Mouse (Mus musculus) embryonic facial prominence, embryonic 11.5 days (tissue): ENCODE measurements around the gene Auts2. TPM values are rescaled to one million over a fixed set of nuclear protein-coding genes. Genes with fewer than 3 reads are reported as not detected.

Experiments
- ATAC-seq: fragments of 200-750 bp; cut with Nextera tagmentation; replicated peaks from 2 replicates; pipeline ENCODE4 v1.8.0; 2017; ENCODE audit warnings: low read depth; ENCODE audit not compliant: insufficient number of reproducible peaks, low FRiP score, low TSS enrichment
- DNase-seq: peaks from one replicate; pipeline ENCODE4 v3.0.0-alpha.2; 2015; ENCODE audit warnings: low spot score
- H3K27ac ChIP-seq: fragments of 300-500 bp; sonication (generic); replicated peaks from 2 replicates; pipeline ENCODE4 v1.5.1; 2014; ENCODE audit warnings: mild to moderate bottlenecking, low read depth, low read length, control low read depth
- H3K27me3 ChIP-seq: fragments of 300-500 bp; sonication (generic); 2 replicates; pipeline ENCODE4 v1.6.1; 2014; ENCODE audit warnings: mild to moderate bottlenecking, low read length, moderate library complexity, mixed read lengths; ENCODE audit not compliant: control insufficient read depth, insufficient read depth
- H3K36me3 ChIP-seq: fragments of 300-500 bp; sonication (generic); replicated peaks from 2 replicates; pipeline ENCODE4 v1.6.1; 2014; ENCODE audit warnings: low read depth, mild to moderate bottlenecking, low read length, moderate library complexity, mixed read lengths; ENCODE audit not compliant: control insufficient read depth, insufficient read depth
- H3K4me1 ChIP-seq: fragments of 300-500 bp; sonication (generic); 2 replicates; pipeline ENCODE4 v1.6.1; 2014; ENCODE audit warnings: low read length, mixed read lengths; ENCODE audit not compliant: control insufficient read depth, insufficient read depth
- H3K4me2 ChIP-seq: fragments of 300-500 bp; sonication (generic); 2 replicates; pipeline ENCODE4 v1.6.1; 2014; ENCODE audit warnings: low read depth, mild to moderate bottlenecking, control low read depth, low read length, moderate library complexity
- H3K4me3 ChIP-seq: fragments of 300-500 bp; sonication (generic); 2 replicates; pipeline ENCODE4 v1.5.1; 2014; ENCODE audit warnings: low read depth, low read length, control low read depth
- H3K9ac ChIP-seq: fragments of 300-500 bp; sonication (generic); replicated peaks from 2 replicates; pipeline ENCODE4 v1.6.1; 2014; ENCODE audit warnings: mild to moderate bottlenecking, control low read depth, low read length
- H3K9me3 ChIP-seq: fragments of 300-500 bp; sonication (generic); replicated peaks from 2 replicates; pipeline ENCODE4 v1.6.1; 2016; ENCODE audit warnings: mild to moderate bottlenecking, low read length, inconsistent platforms, mixed read lengths; ENCODE audit not compliant: control insufficient read depth
- WGBS: fragments of 180-500 bp; shearing (Covaris S2); extraction: QIAGEN DNeasy Blood & Tissue Kit; methylation state at CpG from one replicate; pipeline ENCODE4 v1.1.7; 2014; 5-methylcytosine and 5-hydroxymethylcytosine counted together
- polyA plus RNA-seq: library from polyadenylated mRNA; unstranded; fragments of >200 nt; fragmentation: Nextera tagmentation; extraction: Ambion mirVana; gene quantifications from 2 replicates; pipeline ENCODE4 v1.2.1, GENCODE M21; 2014

Auts2 gene
- polyA plus RNA-seq, 1 experiment from 2014 or later: 30.5 TPM

DNA sequence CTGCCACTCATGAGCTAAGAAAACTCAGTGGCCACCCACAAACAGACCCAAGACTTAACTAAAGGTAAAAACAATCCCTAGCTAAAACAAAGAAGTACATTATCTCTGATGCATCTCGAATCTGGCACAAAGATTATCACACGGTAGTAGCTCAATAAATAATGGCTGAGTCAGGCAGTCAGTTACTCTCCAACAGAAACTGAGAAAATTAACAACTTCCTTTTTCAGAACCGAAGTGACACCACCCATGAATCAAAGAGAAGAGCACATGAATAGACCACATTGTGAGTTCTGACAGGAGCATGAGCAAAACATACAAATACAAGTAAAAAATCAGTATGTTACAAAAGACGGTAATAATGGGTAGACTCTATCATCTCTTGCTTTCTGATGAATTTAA, 242.3 kb downstream of the Auts2 start:
- H3K9me3 ChIP-seq: no peaks in the 10 kb centered on the region
- H3K27me3 ChIP-seq: no peaks in the 10 kb centered on the region
- ATAC-seq: no peak
- no peak for DNase-seq
- no peaks in the 10 kb centered on the region for H3K36me3 ChIP-seq
- H3K4me2 ChIP-seq: no peak overlapping the region
- H3K27ac ChIP-seq: no peak overlapping the region
- 61% methylated on average over 4 of the region's 4 CpGs for WGBS
- no peak overlapping the region for H3K9ac ChIP-seq
- no peaks in the 10 kb centered on the region; the same call in none of the 2 replicates for H3K4me1 ChIP-seq
- H3K4me3 ChIP-seq: no peak overlapping the region

GRCm38 (mm10) chr5:132299716-132300115, 243.4 kb downstream of the Auts2 start:
- no peaks in the 10 kb centered on the region for H3K36me3 ChIP-seq
- no peaks in the 10 kb centered on the region for H3K27me3 ChIP-seq
- ATAC-seq: no peak
- no peak overlapping the region for H3K4me2 ChIP-seq
- no peak overlapping the region for H3K27ac ChIP-seq
- H3K9me3 ChIP-seq: no peaks in the 10 kb centered on the region
- WGBS: 81% methylated on average over 4 of the region's 4 CpGs
- no peak overlapping the region for H3K9ac ChIP-seq
- H3K4me1 ChIP-seq: peaks cover under 1% of the 10 kb centered on the region
- DNase-seq: no peak
- H3K4me3 ChIP-seq: no peak overlapping the region

DNA sequence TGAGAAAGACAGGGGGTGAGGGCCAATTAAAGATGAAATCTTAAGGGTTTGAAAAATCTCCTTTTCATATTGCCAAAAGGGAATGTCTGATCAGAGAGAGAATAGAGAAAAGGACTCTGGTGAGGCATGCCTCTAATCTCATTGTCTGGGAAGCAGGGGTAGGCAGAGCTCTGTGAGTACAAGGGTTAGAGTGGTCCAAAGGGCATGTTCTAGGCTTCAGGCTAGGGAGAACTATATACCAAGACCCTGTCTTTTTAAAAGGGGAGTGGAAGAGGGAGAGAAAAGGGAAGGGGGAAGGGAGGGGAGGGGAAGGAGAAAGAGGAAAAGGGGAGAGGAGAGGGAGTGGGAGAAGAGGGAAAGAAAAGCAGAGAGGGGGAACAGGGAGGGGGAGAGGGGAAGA, 244.1 kb downstream of the Auts2 start:
- DNase-seq (no peak), ATAC-seq (no peak)
- no peak overlapping the region for H3K4me2 ChIP-seq
- H3K27ac ChIP-seq: no peak overlapping the region
- no peaks in the 10 kb centered on the region for H3K36me3 ChIP-seq
- peaks cover 4% of the 10 kb centered on the region; the same call in 1 of the 2 replicates for H3K4me1 ChIP-seq
- no peaks in the 10 kb centered on the region for H3K27me3 ChIP-seq
- no peak overlapping the region for H3K9ac ChIP-seq
- no peaks in the 10 kb centered on the region for H3K9me3 ChIP-seq
- no peak overlapping the region for H3K4me3 ChIP-seq

DNA sequence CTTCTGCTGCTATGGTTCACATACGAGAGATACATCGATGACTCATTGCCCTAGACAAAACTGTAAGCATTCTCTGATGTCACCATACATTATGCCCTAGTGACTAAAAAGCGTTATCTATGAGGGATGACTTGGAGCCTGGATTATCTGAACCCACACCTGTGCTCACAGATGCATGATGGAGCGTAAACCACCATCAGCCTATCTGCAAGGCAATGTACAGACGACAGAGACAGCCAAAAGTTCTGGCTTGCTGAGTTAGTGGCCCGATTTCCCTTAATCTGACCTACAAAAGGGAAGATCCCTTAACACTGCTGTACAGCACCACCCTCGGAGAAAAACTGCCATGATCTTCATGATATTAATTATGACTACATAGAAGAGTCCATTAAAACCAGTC, 245.8 kb downstream of the Auts2 start:
- H3K4me3 ChIP-seq: no peak overlapping the region
- H3K9me3 ChIP-seq: no peaks in the 10 kb centered on the region
- H3K36me3 ChIP-seq: no peaks in the 10 kb centered on the region
- 87% methylated on average over 7 of the region's 7 CpGs for WGBS
- no peaks in the 10 kb centered on the region for H3K27me3 ChIP-seq
- no peak overlapping the region for H3K9ac ChIP-seq
- peaks cover 4% of the 10 kb centered on the region; the same call in 1 of the 2 replicates for H3K4me1 ChIP-seq
- H3K27ac ChIP-seq: no peak overlapping the region
- no peak overlapping the region for H3K4me2 ChIP-seq
- ATAC-seq: no peak
- no peak for DNase-seq

DNA sequence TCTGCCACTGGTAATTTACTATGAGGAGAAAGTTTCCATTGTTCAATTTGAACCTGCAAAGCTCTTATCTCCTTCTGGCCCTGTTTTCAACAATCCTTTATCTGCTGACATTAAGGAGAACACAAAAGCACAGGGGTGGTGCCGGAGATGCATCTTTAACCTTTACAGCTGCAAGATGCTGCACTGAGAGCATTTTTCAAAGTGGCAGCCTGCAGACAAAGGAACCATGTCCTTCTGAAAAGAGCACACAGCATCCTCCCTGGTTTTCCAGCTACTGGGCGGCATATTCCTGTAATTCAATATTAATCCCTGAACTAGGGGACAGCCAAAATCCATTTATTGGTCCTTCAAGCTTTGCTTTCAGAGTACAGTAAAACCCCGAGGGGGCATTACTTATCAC, 248.7 kb downstream of the Auts2 start:
- Histone ChIP-seq H3K27ac (no peak overlapping the region), H3K27me3 (no peaks in the 10 kb centered on the region), H3K4me2 (no peak overlapping the region), H3K4me3 (no peak overlapping the region), H3K36me3 (no peaks in the 10 kb centered on the region), H3K9ac (no peak overlapping the region), H3K4me1 (peaks cover 4% of the 10 kb centered on the region; the same call in 1 of the 2 replicates), H3K9me3 (no peaks in the 10 kb centered on the region)
- ATAC-seq (no peak), DNase-seq (no peak)
- WGBS: 39% methylated on average over 3 of the region's 3 CpGs

GRCm38 (mm10) chr5:132292932-132293331, 250.2 kb downstream of the Auts2 start:
- 93% methylated on average over 2 of the region's 2 CpGs for WGBS
- H3K9ac ChIP-seq: no peak overlapping the region
- no peak overlapping the region for H3K4me3 ChIP-seq
- H3K27me3 ChIP-seq: no peaks in the 10 kb centered on the region
- H3K36me3 ChIP-seq: no peaks in the 10 kb centered on the region
- H3K9me3 ChIP-seq: no peaks in the 10 kb centered on the region
- no peak overlapping the region for H3K4me2 ChIP-seq
- peaks cover 4% of the 10 kb centered on the region; the same call in 1 of the 2 replicates for H3K4me1 ChIP-seq
- no peak for DNase-seq
- no peak for ATAC-seq
- H3K27ac ChIP-seq: no peak overlapping the region

DNA sequence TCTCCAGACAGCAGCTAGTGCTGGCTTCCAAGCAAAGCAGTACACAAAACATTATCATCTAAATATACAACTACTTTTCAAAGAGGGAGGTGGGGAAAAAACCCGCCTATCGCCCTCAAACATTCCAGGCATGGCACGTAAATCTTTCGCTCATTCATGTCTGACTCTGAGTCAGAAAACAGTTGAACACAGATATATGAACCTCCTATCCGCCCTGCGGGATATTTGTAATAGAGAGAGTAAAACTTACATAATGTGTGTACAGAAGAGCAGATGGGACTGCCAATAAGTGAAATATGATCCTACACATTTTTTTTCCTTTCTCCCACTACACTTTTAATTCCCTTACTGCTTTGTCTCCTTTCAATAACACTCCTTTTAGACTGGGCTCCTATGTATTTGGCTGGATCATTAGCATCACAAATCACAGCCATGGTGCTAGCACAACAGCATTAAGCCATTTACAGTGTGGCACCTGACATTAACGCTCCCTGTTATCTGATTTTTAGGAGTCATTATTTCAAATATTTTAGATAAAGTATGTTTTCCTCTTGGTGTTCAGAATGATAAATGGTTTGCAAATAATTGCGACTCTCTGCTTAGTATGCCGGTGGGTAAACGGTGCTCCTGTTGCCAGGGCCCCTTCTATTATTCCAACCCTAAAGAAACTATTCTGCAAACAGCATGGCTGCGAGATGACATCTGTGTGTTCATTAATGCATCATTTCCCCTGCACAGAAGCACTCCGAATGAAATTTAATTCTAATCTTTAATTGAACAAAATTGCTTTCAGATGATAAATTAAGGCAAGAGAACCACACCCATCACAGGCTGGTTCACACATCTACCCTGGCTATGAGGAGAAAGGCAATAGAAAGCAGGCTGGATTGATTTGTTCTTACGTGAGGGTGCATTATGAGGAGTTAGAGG, 252.3 kb downstream of the Auts2 start:
- Histone ChIP-seq H3K27ac (no peak overlapping the region), H3K4me2 (no peak overlapping the region), H3K36me3 (no peaks in the 10 kb centered on the region), H3K9me3 (no peaks in the 10 kb centered on the region), H3K27me3 (no peaks in the 10 kb centered on the region), H3K9ac (no peak overlapping the region), H3K4me1 (peaks cover 4% of the 10 kb centered on the region; the same call in 1 of the 2 replicates), H3K4me3 (no peak overlapping the region)
- ATAC-seq (no peak), DNase-seq (peak; percentile 17)
- 51% methylated on average over 13 of the region's 13 CpGs for WGBS

DNA sequence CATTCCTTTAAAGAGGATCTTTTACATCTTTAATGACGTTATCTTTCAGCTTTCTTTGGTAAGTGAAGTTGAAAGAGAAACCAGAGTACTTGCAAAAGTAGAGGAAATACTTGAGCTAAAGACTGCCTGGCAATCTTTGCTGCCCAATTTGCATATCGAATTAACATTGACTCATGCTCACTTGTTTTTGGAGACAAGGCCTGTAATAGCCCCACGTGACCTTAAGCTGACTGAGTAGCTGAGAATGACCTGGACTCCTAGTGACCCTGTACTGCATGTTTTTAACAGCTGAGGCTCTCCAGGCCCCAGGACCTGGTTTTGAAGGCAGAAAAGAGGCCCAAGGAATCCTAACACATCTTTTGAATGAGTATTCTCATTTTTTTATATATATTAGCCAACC, 259.4 kb downstream of the Auts2 start:
- no peaks in the 10 kb centered on the region for H3K4me1 ChIP-seq
- H3K4me2 ChIP-seq: no peak overlapping the region
- H3K27ac ChIP-seq: no peak overlapping the region
- no peak overlapping the region for H3K4me3 ChIP-seq
- H3K36me3 ChIP-seq: no peaks in the 10 kb centered on the region
- WGBS: 82% methylated on average over 3 of the region's 3 CpGs
- no peak overlapping the region for H3K9ac ChIP-seq
- no peak for DNase-seq
- no peaks in the 10 kb centered on the region for H3K9me3 ChIP-seq
- H3K27me3 ChIP-seq: no peaks in the 10 kb centered on the region
- no peak for ATAC-seq
